Mouse (Mus musculus): Measurements from ENCODE around the gene Crygn. TPM values are rescaled to one million over a fixed set of nuclear protein-coding genes. Genes with fewer than 3 reads are reported as not detected.

Gene Crygn
- polyA plus RNA-seq, 1 experiment: not detected

DNA sequence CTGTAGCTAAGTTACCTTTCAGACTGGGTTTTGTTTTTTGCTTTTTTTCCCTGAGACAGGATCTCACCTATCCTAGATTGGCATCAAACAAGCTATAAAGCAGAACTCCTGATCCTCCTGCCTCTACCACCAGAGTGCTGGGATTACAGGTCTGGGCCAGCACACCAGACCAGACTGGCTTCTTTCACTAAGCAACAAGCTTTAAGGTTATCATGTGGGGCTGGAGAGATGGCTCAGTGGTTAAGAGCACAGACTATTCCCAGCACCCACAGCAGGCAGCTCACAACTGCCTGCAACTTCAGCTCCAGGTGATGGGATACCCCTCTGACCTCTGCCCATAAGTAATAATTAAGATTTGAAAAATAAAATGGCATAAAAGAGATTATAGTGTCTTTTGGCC lies 21.5 kb upstream of the Crygn start:
- TF ChIP-seq CTCF (IDR thresholded peaks at IDR 0.05; ENCODE audit: borderline replicate concordance, extremely low read depth, insufficient read depth, insufficient read length) (no peak), POLR2A (IDR thresholded peaks at IDR 0.05; ENCODE audit: borderline replicate concordance, extremely low read depth, insufficient read depth, insufficient read length, poor library complexity, severe bottlenecking) (no peak)
- DNase-seq (ENCODE audit: low read depth): no peak

DNA sequence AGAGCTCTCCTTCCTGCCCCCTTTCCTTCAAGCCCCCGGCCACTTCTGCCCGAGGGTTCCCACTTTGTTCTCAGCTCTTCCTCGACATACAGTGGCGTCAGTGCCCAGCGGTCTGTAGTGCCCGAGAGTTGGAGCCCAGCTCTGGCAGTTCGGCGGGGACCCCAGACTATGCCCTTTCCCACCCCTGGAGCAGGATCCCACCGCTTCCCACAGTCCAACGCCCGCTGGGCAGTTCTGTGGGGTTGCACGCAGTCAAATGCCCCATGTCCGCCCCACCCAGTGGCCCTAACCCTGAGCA lies 21.0 kb upstream of the Crygn start:
- DNase-seq (ENCODE audit: low read depth): no peak

DNA sequence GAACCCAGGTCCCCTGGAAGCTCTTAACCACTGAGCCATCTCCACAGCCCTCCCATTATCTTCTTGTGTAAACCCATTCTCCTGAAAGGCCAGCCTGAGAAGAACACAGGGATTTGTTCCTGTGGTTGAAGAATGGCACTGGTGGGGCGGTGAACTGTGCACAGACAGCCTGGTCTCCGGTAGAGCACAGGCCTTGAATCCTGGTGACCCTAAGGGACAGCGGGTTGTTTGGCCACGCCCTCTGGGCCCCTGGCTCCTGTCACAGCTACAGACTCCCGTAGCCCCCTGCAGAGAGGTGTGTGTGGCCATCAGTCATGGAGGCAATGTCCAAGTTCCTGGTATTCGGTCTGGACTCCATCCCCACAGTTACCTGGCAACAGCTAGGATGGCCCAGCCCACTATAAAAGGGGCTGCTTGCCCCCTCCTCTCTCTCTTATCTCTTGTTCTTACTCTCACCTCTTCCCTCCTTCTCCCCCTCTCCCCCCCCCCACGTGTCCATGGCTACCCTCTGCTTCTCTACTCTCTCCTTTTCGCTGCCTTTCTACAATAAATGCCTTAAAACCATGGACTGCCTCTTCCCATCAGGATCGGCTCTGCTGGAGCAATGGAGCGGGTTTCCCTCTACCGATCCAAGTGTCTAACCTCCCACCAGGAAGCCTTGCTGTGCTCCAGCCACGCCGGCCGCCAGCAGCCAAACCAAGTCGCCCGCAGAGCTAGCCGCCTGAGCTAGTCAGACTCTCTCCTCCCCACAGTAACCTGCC lies 20.5 kb upstream of the Crygn start:
- DNase-seq (ENCODE audit: low read depth): no peak
- no peak for TF ChIP-seq CTCF (IDR thresholded peaks at IDR 0.05; ENCODE audit: borderline replicate concordance, extremely low read depth, insufficient read depth, insufficient read length)
- TF ChIP-seq POLR2A (IDR thresholded peaks at IDR 0.05; ENCODE audit: borderline replicate concordance, extremely low read depth, insufficient read depth, insufficient read length, poor library complexity, severe bottlenecking): no peak

More for the DNA sequence above, 21.0 kb upstream of the Crygn start:
- no peak for TF ChIP-seq POLR2A (IDR thresholded peaks at IDR 0.05; ENCODE audit: borderline replicate concordance, extremely low read depth, insufficient read depth, insufficient read length, poor library complexity, severe bottlenecking)
- no peak for TF ChIP-seq CTCF (IDR thresholded peaks at IDR 0.05; ENCODE audit: borderline replicate concordance, extremely low read depth, insufficient read depth, insufficient read length)

DNA sequence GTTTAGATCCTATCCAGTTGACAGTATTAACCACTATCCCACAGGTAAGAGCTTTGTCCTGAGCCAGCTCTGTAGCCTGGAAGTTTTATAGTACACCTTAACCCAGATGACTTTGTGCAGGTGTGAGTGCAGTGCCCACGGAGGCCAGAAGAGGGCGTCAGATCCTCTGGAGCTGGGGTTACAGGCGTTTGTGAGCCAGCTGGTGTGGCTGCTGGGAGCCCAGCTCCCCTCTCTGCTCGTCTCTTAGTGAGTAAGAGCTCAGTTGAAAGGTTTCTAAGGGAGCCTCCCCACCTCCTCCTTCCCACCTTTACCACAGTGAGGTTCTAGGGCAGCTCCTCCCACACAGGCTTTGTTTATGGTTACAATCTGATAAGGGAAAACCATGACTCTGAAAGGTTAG lies 18.9 kb upstream of the Crygn start:
- DNase-seq (ENCODE audit: low read depth): no peak

DNA sequence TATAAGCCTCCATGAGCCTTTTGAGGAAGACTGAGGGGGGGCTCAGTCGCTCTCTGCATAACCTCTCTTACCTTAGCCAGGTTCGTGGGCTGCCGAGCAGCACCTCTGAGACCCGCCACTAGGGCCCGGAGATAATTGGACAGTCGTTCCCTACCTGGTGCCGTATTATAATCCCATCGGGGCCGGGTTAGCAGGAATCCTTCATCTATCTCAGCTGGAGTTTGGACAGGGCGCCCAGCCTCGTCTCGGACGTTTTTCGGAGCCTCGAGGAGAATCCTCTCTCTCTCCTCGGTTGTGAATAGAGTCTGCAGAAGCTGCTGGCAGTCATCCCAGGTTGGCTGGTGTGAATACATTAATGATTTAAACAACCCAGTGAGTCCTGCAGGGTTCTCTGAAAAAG lies 16.7 kb upstream of the Crygn start:
- DNase-seq (ENCODE audit: low read depth): peak; percentile 54

More for the DNA sequence above, 18.9 kb upstream of the Crygn start:
- no peak for TF ChIP-seq POLR2A (IDR thresholded peaks at IDR 0.05; ENCODE audit: borderline replicate concordance, extremely low read depth, insufficient read depth, insufficient read length, poor library complexity, severe bottlenecking)
- TF ChIP-seq CTCF (IDR thresholded peaks at IDR 0.05; ENCODE audit: borderline replicate concordance, extremely low read depth, insufficient read depth, insufficient read length): no peak

DNA sequence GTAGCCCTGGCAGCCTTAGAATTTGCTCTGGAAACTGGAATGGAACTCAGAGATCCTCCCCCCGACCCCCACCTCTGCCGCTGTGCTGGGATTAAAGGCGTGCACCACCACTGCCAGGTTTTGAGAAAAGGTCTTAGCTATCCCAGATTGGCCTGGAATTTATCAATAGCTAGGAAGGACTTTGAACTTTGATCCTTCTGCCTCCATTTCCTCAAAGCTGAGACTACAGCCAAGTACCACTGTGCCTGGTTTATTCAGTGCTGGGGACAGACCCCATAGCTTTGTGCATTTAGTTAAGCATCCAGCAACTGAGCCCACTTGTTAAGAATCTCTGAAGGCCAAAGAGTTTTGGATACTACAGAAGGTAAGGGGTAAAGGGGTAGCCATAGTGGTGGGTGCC lies 877 bp downstream of the Crygn start:
- TF ChIP-seq POLR2A (IDR thresholded peaks at IDR 0.05; ENCODE audit: borderline replicate concordance, extremely low read depth, insufficient read depth, insufficient read length, poor library complexity, severe bottlenecking) (no peak), CTCF (IDR thresholded peaks at IDR 0.05; ENCODE audit: borderline replicate concordance, extremely low read depth, insufficient read depth, insufficient read length) (no peak)

DNA sequence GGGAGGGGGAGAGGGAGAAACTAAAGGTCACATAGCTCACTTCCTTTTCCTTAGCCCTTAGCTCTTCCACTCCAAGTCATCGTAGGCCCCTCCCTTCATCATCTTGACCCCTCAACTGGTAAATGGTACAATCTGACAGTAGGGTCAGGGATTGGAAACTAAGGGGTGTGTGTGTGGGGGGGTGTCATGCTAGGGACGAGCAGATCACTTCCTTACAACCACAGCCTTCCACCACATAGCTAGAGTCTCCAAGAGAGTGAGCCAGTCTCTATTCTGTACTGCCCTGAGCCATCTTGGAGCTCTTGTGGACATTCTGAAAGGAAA lies 5.7 kb downstream of the Crygn start:
- TF ChIP-seq POLR2A (IDR thresholded peaks at IDR 0.05; ENCODE audit: borderline replicate concordance, extremely low read depth, insufficient read depth, insufficient read length, poor library complexity, severe bottlenecking) (no peak), CTCF (IDR thresholded peaks at IDR 0.05; ENCODE audit: borderline replicate concordance, extremely low read depth, insufficient read depth, insufficient read length) (no peak)
- no peak for DNase-seq (ENCODE audit: low read depth)

More for the DNA sequence above, 877 bp downstream of the Crygn start:
- no peak for DNase-seq (ENCODE audit: low read depth)

DNA sequence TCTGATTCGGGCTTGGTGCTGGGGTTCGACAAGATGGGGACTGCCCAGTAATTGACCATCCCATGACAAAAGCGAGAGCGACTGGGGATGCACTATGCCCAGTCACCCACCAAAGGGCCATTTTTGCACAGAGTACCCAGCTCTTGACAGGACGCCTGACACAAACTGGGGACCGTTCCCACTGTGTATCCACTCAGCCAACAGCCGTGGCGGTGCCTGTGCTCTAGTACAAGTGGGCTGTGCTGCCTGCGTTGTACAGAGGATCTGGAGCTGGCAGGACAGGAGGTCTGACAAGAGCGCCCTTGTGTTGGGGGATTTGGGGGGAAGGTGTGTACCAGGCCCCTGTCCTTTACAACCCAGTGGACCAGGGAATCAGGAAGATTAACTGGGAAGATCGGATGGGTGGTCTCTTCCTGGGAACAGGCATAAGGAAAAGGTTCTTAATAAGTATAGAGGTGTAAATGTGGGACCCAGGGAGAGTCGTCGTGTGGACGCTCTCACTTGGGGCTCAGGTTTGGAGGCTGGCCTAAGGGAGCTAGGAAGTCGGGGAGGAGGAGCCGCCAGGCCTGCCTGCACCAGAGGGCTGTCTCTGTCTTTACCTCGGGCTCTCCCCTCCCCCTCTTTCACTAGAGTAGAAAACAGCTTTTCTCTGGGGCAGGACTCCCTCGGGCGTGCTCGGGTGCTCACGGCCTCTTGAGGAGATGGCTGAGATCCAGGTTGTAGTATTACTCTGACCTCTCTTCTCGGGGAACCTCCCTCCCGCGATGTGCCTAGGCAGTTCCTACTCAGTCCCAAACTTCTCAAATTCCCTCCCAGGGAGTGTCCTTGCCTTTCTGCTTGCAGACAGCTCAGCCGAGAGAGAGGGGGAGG lies 6.3 kb downstream of the Crygn start:
- TF ChIP-seq POLR2A (IDR thresholded peaks at IDR 0.05; ENCODE audit: borderline replicate concordance, extremely low read depth, insufficient read depth, insufficient read length, poor library complexity, severe bottlenecking): no peak
- TF ChIP-seq CTCF (IDR thresholded peaks at IDR 0.05; ENCODE audit: borderline replicate concordance, extremely low read depth, insufficient read depth, insufficient read length): no peak

DNA sequence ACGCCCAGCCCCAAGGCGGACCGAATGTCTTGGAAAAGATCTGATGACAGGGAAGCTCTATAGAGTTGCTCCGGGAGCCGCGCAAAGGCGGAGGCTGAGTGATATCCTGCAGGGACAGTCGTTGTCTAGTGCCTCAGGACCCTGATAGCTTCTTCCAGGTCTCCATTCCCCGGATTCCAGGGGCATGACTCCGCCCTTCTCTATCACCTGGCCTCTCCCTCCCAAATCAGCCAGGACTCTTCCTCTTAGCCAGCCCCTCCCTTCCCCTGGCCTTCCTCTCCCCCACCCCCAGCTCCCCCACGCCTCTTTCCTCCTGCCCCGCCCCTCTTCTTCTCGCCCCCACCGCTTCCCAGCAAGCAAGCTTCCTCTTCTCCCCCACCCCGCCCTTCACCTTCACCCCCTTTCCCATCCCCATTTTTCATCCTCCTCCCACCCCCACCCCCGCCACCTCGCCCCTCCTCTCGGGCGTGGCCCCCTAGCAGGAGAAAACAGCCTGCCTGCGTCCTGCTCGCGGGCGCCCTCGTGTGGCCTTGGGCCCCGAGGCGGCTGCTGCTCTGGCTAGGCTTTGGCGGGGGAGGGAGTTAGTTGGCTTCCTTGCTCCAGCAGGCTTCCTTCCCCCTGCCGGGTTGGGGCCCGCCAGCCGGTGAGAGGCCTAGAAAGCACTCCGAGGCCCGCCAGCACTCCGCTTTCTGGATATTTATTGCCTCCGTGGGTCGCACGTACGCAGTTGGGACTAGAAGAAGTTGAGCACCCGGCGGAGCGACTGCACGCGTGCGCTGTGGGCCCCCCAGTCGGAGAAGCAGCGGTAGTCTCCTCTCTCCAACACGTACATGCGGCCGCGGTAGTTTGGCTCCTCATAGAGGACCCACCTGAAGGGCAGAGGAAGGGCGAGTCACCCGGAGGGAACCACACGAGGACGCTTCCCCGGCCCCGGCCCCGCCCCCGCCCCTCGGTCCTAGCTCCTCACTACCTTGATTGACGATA lies 7.2 kb downstream of the Crygn start:
- DNase-seq (ENCODE audit: low read depth): peak; percentile 95
- TF ChIP-seq POLR2A (IDR thresholded peaks at IDR 0.05; ENCODE audit: borderline replicate concordance, extremely low read depth, insufficient read depth, insufficient read length, poor library complexity, severe bottlenecking) (peak; percentile 20; the same call in 1 of the 2 replicates), CTCF (IDR thresholded peaks at IDR 0.05; ENCODE audit: borderline replicate concordance, extremely low read depth, insufficient read depth, insufficient read length) (peak; percentile 93)

More for the DNA sequence above, 6.3 kb downstream of the Crygn start:
- peak; percentile 66 for DNase-seq (ENCODE audit: low read depth)

DNA sequence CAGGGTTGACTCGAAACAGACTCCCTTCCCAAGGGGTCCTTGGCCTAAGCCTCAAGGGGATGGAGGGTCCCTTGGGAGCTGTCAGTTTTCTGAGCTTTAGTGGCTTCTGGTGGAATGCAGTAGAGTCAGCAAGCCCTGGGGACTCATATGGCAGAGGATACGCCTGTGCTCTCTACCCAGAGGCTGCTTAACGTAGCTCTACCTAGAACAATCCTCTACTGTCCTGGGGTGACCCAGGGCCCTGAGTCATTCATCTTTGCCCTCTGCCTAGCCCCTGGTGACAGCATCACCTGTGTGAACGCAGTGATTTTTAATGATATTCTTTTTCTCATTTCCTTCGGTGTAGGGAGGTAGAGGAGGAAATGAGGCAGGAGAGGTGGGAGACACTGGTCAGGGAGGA lies 8.1 kb downstream of the Crygn start:
- no peak for DNase-seq (ENCODE audit: low read depth)
- no peak for TF ChIP-seq POLR2A (IDR thresholded peaks at IDR 0.05; ENCODE audit: borderline replicate concordance, extremely low read depth, insufficient read depth, insufficient read length, poor library complexity, severe bottlenecking)
- no peak for TF ChIP-seq CTCF (IDR thresholded peaks at IDR 0.05; ENCODE audit: borderline replicate concordance, extremely low read depth, insufficient read depth, insufficient read length)

DNA sequence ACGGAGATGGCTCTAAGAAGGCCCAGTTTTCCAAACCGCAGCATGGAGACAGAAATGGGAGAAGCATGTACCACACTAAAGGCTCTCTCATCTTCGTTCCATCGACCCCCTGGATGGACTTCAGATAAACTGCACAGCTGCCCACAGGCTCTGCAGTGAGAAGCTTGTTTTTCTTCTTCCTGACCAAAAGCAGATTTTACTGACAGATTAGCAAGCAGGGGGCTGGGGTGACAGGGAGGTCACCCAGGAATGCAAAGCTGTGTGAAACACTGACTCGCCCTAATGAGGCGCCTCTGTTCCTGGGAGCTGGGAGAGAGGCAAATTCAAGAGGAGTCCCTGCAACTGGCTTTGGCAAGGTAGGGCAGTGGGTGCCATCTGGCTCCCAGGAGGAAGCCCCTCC lies 10.3 kb downstream of the Crygn start:
- TF ChIP-seq POLR2A (IDR thresholded peaks at IDR 0.05; ENCODE audit: borderline replicate concordance, extremely low read depth, insufficient read depth, insufficient read length, poor library complexity, severe bottlenecking): no peak
- TF ChIP-seq CTCF (IDR thresholded peaks at IDR 0.05; ENCODE audit: borderline replicate concordance, extremely low read depth, insufficient read depth, insufficient read length): no peak
- DNase-seq (ENCODE audit: low read depth): no peak
